Mouse (Mus musculus) lung, adult 18-20 months (tissue): ENCODE data around the gene Cd300ld2.
"Not testable (repeated sequence)": the region's sequence is repeated elsewhere in the genome, so short reads cannot be mapped to it uniquely, and the experiment has no call there.

Source experiments
- DNase-seq, 2 experiments: peaks; one replicate each; pipeline ENCODE4 v3.0.0; 2022; ENCODE audit warnings: mixed read lengths in 2 of 2

Cd300ld2 gene

GRCm38 (mm10) chr11:115016093-115016492 lies at the start of gene Cd300ld2:
Cd300ld2 (minus strand) TSS chr11:115016193.
- not testable (repeated sequence) for DNase-seq

DNA sequence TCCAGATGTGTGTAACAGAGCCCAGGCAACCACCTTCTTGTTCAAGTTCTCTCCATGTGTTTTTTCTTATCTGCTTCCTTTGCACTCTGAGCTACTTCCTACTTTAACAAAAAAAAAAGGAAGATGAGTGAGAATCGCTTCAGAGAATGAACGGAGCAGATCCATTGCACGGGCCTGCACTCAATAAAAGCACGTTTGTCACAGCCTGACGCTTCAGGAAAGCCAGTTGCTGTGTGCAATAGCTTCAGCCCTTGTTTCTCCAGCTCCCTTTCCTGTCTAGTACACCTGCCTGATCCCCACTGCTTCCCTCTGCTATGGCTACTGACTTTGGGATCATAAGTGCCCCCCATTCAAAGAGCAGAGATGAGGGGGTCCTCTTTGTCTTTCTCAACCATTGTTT lies 46.1 kb upstream of the Cd300ld2 start, which contains the start of gene Cd300e:
Cd300e (minus strand) TSS at position 101 of the 400 bp plus-strand sequence.
- DNase-seq: no peak

- no peak for DNase-seq
Observed at GRCm38 (mm10) chr11:115059797-115060196, 43.8 kb upstream of the Cd300ld2 start.

GRCm38 (mm10) chr11:115058701-115059100 lies 42.7 kb upstream of the Cd300ld2 start:
- DNase-seq: no peak

GRCm38 (mm10) chr11:115054537-115054936 lies 38.5 kb upstream of the Cd300ld2 start:
- DNase-seq: no peak

DNA sequence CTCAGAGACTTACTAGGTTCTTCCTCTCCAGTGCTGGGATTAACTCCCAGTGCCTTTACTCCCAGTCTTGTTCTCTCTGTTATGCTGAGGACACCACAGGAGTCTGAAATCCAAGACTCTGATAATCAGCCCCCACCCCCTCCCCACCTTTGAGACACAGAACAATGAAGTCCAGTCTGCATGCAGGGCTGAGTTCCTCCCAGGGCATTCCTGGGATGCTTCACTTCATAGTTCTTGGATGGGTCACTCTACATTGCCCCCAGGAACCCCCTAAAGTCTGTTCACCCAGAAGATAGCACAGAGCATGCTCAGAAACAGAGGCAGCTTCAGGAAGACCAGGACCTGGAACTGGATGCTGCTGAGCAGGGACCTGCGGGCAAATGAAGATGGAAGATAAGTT lies 37.0 kb upstream of the Cd300ld2 start:
- DNase-seq: no peak

DNA sequence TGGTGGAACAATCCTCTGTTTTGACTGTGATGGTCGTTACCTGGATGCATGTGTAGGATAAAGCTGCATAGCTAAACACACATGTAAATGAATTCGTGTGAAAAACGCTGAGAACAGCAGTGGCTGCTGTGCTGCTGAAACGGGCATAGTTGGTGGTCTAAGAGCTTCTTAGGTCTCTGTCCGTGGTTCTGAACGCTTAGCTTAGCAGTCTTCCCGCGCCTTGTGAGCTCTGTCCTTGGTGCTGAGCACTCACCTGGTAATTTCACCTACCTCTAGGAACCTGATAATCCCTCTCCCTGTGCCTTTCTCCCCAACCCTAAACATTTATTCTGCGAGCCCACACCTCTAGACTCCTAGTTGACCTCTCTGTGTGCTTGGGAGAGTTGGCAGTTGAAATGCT lies 36.2 kb upstream of the Cd300ld2 start:
- DNase-seq: peak; percentile 2 to 23

- DNase-seq: no peak
Observed at GRCm38 (mm10) chr11:115049282-115049895, 33.4 kb upstream of the Cd300ld2 start.

DNA sequence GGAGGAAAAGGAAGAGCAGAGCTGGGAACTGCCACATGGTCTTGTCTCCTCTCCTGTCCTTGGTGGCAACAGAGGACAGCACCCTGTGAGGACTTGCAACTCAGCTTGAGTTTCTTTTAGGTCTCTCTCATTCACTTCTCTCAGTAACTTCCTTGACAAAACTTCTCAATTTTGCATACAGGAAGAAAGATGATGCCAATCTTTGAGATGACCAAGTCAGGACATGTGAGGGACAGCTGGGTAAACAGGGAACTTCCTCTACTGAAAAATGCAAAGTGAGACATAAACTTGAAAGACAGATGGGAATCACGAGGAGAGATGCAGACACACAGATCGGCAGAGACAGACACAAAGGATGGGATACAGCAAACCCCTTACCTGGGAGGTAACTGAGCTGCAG lies 32.3 kb upstream of the Cd300ld2 start, which contains the start of gene Cd300ld3:
Cd300ld3 (minus strand) TSS at position 151 of the 400 bp plus-strand sequence.
- DNase-seq: no peak

GRCm38 (mm10) chr11:115037669-115038068 lies 21.7 kb upstream of the Cd300ld2 start, which contains the start of gene Cd300ld5:
Cd300ld5 (minus strand) TSS chr11:115037769.
- not testable (repeated sequence) for DNase-seq

GRCm38 (mm10) chr11:115026912-115027311 lies 10.9 kb upstream of the Cd300ld2 start, which contains the start of gene Cd300ld4:
Cd300ld4 (minus strand) TSS chr11:115027012.
- not testable (repeated sequence) for DNase-seq

DNA sequence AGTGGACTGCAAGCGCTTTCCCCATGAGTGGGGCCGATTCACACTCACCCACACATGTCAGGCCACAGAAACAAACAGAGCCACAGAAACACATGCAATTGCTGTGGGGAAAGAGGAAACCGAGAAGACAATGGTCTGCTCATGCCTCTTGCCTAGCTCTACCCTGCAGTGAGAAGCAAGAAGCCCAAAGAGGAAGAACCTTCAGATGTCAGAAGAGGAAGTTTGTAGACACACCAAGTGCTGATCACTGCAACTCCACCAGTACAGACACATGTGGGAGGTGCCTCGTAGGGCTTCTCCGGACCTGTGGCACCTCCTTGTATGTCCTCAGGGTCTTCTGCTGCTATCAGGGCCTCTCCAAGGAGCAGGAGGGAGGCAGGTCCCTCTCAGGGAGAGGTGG lies 11.9 kb downstream of the Cd300ld2 start:
- DNase-seq: peak; percentile 7 to 12

- DNase-seq: no peak
Observed at GRCm38 (mm10) chr11:115001474-115002040, 14.4 kb downstream of the Cd300ld2 start, which contains the start of gene Cd300c2. Cd300c2 (minus strand) TSS chr11:115001880.

GRCm38 (mm10) chr11:114989793-114990192 lies 26.2 kb downstream of the Cd300ld2 start, which contains the start of gene Cd300ld:
Cd300ld (minus strand) TSS chr11:114989922.
- no peak for DNase-seq

GRCm38 (mm10) chr11:114981866-114982265 lies 34.1 kb downstream of the Cd300ld2 start:
- DNase-seq: no peak

- no peak for DNase-seq
Observed at GRCm38 (mm10) chr11:114972726-114973125, 43.3 kb downstream of the Cd300ld2 start.

GRCm38 (mm10) chr11:114968752-114969207 lies 47.2 kb downstream of the Cd300ld2 start, which contains the start of gene Cd300c:
Cd300c (minus strand) TSS chr11:114969157.
- peak; percentile 21 to 40 for DNase-seq

DNA sequence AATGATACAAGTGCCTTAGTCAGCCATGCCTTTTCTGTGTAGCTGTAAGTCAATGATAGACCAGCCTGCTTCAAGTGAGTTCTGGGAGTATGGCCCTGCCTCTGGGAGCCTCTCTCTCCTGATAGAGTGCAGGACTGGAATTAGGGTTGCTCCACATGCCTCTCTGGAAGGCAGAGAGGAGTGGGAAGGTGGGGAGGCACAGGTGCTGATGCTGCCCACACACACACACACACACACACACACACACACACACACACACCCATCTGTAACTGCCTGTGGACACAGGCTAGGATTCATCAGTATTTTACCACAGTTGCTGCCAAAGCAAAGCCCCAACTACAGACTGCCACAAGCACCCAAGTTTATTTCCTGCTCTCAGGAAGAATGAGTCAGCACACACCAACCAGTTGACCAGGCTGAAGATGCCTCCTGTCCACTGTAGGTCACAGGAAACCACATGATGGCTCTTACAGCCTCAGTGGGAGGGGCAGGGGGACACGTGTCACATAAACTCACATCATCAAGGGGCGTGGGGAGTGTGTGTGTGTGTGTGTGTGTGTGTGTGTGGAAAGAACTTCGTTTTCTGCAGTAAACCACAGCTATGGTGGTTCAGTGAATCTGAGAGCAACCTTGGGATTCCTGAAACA lies 50.7 kb downstream of the Cd300ld2 start:
- DNase-seq: peak; percentile 26 to 33

GRCm38 (mm10) chr11:114960369-114960768 lies 55.6 kb downstream of the Cd300ld2 start:
- no peak for DNase-seq
